Mouse (Mus musculus) brain, embryonic 18.5 days (tissue): ENCODE results near the gene Ubald2.
"Not testable (repeated sequence)": the region's sequence is repeated elsewhere in the genome, so short reads cannot be mapped to it uniquely, and the experiment has no call there.

Source experiments
- DNase-seq: peaks from one replicate; pipeline ENCODE4 v3.0.0-alpha.2; 2012; ENCODE audit warnings: low read depth, low spot score

Gene Ubald2

GRCm38 (mm10) chr11:116463833-116464232 lies 29.9 kb downstream of the Ubald2 start:
- peak; percentile 22 for DNase-seq

- no peak for DNase-seq
Measured at GRCm38 (mm10) chr11:116466141-116466540, 32.2 kb downstream of the Ubald2 start, which contains the start of gene Qrich2. Gene Qrich2, minus strand, starts transcription at chr11:116466241.

- not testable (repeated sequence) for DNase-seq
Measured at GRCm38 (mm10) chr11:116468338-116468737, 34.4 kb downstream of the Ubald2 start.

GRCm38 (mm10) chr11:116470249-116470648 lies 36.4 kb downstream of the Ubald2 start:
- no peak for DNase-seq

GRCm38 (mm10) chr11:116470896-116471295 lies 37.0 kb downstream of the Ubald2 start:
- DNase-seq = no peak

GRCm38 (mm10) chr11:116472275-116472674 lies 38.4 kb downstream of the Ubald2 start:
- DNase-seq = no peak

GRCm38 (mm10) chr11:116476041-116476440 lies 42.1 kb downstream of the Ubald2 start:
- DNase-seq = no peak

- DNase-seq = no peak
Measured at GRCm38 (mm10) chr11:116476696-116477095, 42.8 kb downstream of the Ubald2 start.

- no peak for DNase-seq
Measured at GRCm38 (mm10) chr11:116477160-116477759, 43.4 kb downstream of the Ubald2 start.

- DNase-seq = no peak
Measured at GRCm38 (mm10) chr11:116478978-116479377, 45.1 kb downstream of the Ubald2 start.

- DNase-seq = no peak
Measured at GRCm38 (mm10) chr11:116479832-116480231, 45.9 kb downstream of the Ubald2 start.

- no peak for DNase-seq
Measured at GRCm38 (mm10) chr11:116480975-116481374, 47.1 kb downstream of the Ubald2 start.

- DNase-seq = no peak
Measured at GRCm38 (mm10) chr11:116481776-116482175, 47.9 kb downstream of the Ubald2 start.

- no peak for DNase-seq
Measured at GRCm38 (mm10) chr11:116484261-116484660, 50.4 kb downstream of the Ubald2 start.

GRCm38 (mm10) chr11:116488207-116488606 lies 54.3 kb downstream of the Ubald2 start:
- DNase-seq = no peak
